In genomic region chr13:54800206-54800605, GRCm38 (mm10) we compare ENCODE assay signal across 23 mouse cellular contexts. TPM values are rescaled to one million over a fixed set of nuclear protein-coding genes. Genes with fewer than 3 reads are reported as not detected.
DNase-seq lines count a peak whose midpoint lies in the region; ATAC-seq and TF ChIP-seq lines count a peak whose summit lies in the region.
"Had no signal": no experiment of that assay in that cellular context is flagged by ENCODE, and none has a peak within 500 bp of the region (broad histone marks: within the 10 kb centered on the region; RNA-seq: fewer than 3 reads in every experiment).

No protein-coding gene starts in this region.

- no peak overlapping the region for H3K4me3 ChIP-seq in embryonic facial prominence, embryonic 14.5 days (ENCODE audit: low read depth, low read length)
- no peak overlapping the region for H3K4me3 ChIP-seq in embryonic facial prominence, embryonic 10.5 days
- H3K4me3 ChIP-seq in heart, embryonic 14.5 days (ENCODE audit: control insufficient read depth in 1 of 2, insufficient read depth in 1 of 2, low read depth in 1 of 2, low read length in 2 of 2), result no peak overlapping the region
- no peak overlapping the region for H3K4me3 ChIP-seq in lung, embryonic 14.5 days (ENCODE audit: low read depth, low read length)
- H3K4me3 ChIP-seq: hindbrain, embryonic 13.5 days; limb, embryonic 10.5 days; liver, embryonic 15.5 days; neural tube, embryonic 15.5 days; stomach, embryonic 15.5 days had no signal

- no peaks in the 10 kb centered on the region for H3K4me1 ChIP-seq in embryonic facial prominence, embryonic 14.5 days (ENCODE audit: control insufficient read depth, insufficient read depth, low read length)
- no peaks in the 10 kb centered on the region for H3K4me1 ChIP-seq in embryonic facial prominence, embryonic 10.5 days
- H3K4me1 ChIP-seq in heart, embryonic 14.5 days (ENCODE audit: control insufficient read depth in 2 of 2, insufficient read depth in 2 of 2, low read length in 2 of 2), result 0 out of 4 replicates have a peak, but pooled peaks cover 0 to 2% of the 10 kb centered on the region in 2 experiments
- H3K4me1 ChIP-seq in lung, embryonic 14.5 days (ENCODE audit: insufficient read depth), result no peaks in the 10 kb centered on the region
- H3K4me1 ChIP-seq: hindbrain, embryonic 13.5 days; limb, embryonic 10.5 days; liver, embryonic 15.5 days; neural tube, embryonic 15.5 days had no signal

- 49% methylated on average over 4 of the region's 4 CpGs for WGBS in embryonic facial prominence, embryonic 14.5 days
- 76% methylated on average over 4 of the region's 4 CpGs for WGBS in embryonic facial prominence, embryonic 10.5 days
- 75% methylated on average over 4 of the region's 4 CpGs for WGBS in heart, embryonic 14.5 days
- 43% methylated on average over 4 of the region's 4 CpGs for WGBS in lung, embryonic 14.5 days

- no peaks in the 10 kb centered on the region for H3K36me3 ChIP-seq in embryonic facial prominence, embryonic 14.5 days (ENCODE audit: control insufficient read depth, insufficient read depth, low read length)
- H3K36me3 ChIP-seq in embryonic facial prominence, embryonic 10.5 days (replicated peaks), result no peaks in the 10 kb centered on the region
- no peaks in the 10 kb centered on the region for H3K36me3 ChIP-seq in heart, embryonic 14.5 days (ENCODE audit: control insufficient read depth, insufficient read depth, low read length)
- no peaks in the 10 kb centered on the region for H3K36me3 ChIP-seq in lung, embryonic 14.5 days (ENCODE audit: insufficient read depth)
- H3K36me3 ChIP-seq: heart, embryonic 13.5 days; hindbrain, embryonic 13.5 days; limb, embryonic 10.5 days; liver, embryonic 15.5 days; neural tube, embryonic 15.5 days; stomach, embryonic 15.5 days had no signal

- no peaks in the 10 kb centered on the region for H3K9me3 ChIP-seq in embryonic facial prominence, embryonic 14.5 days (ENCODE audit: control insufficient read depth, low read length)
- H3K9me3 ChIP-seq in embryonic facial prominence, embryonic 10.5 days, result no peaks in the 10 kb centered on the region
- no peaks in the 10 kb centered on the region for H3K9me3 ChIP-seq in heart, embryonic 14.5 days (ENCODE audit: control insufficient read depth, low read length)
- no peaks in the 10 kb centered on the region for H3K9me3 ChIP-seq in lung, embryonic 14.5 days (ENCODE audit: low read depth, low read length)
- H3K9me3 ChIP-seq: heart, embryonic 13.5 days; hindbrain, embryonic 13.5 days; limb, embryonic 10.5 days; liver, embryonic 15.5 days; neural tube, embryonic 15.5 days; stomach, embryonic 15.5 days had no signal

- ATAC-seq in embryonic facial prominence, embryonic 14.5 days (ENCODE audit: low read depth), result no peak
- no peak for ATAC-seq in heart, embryonic 14.5 days (ENCODE audit: insufficient number of reproducible peaks, insufficient read depth, low FRiP score, low read depth)
- ATAC-seq in lung, embryonic 14.5 days (ENCODE audit: insufficient read depth), result no peak

- H3K9ac ChIP-seq in embryonic facial prominence, embryonic 14.5 days (ENCODE audit: low read depth, low read length), result no peak overlapping the region
- H3K9ac ChIP-seq in heart, embryonic 14.5 days (ENCODE audit: low read length), result no peak overlapping the region
- H3K9ac ChIP-seq in lung, embryonic 14.5 days, result no peak overlapping the region
- H3K9ac ChIP-seq: heart, embryonic 13.5 days; hindbrain, embryonic 13.5 days; liver, embryonic 15.5 days; neural tube, embryonic 15.5 days; stomach, embryonic 15.5 days had no signal

- intact Hi-C loops in heart, postnatal 10 days (cut with DNase I), result no loop called here

- peaks cover 6% of the 10 kb centered on the region; the same call in 1 of the 2 replicates for H3K27me3 ChIP-seq in embryonic facial prominence, embryonic 14.5 days (replicated peaks; ENCODE audit: control insufficient read depth, insufficient read depth, low read length)
- H3K27me3 ChIP-seq in embryonic facial prominence, embryonic 10.5 days (replicated peaks; ENCODE audit: low read depth, poor library complexity, severe bottlenecking), result peaks cover 54% of the 10 kb centered on the region
- peaks cover 23% of the 10 kb centered on the region for H3K27me3 ChIP-seq in heart, embryonic 14.5 days (ENCODE audit: control insufficient read depth, insufficient read depth, low read length)
- H3K27me3 ChIP-seq in lung, embryonic 14.5 days (ENCODE audit: insufficient read depth, low read length), result no peaks in the 10 kb centered on the region; the same call in 1 of the 2 replicates
- H3K27me3 ChIP-seq: stomach, embryonic 15.5 days had no signal

- H3K27ac ChIP-seq in embryonic facial prominence, embryonic 14.5 days (replicated peaks; ENCODE audit: low read depth, low read length), result no peak overlapping the region
- no peak overlapping the region for H3K27ac ChIP-seq in embryonic facial prominence, embryonic 10.5 days (replicated peaks)
- no peak overlapping the region for H3K27ac ChIP-seq in heart, embryonic 14.5 days (replicated peaks in 1 of 2; ENCODE audit: control insufficient read depth in 1 of 2, insufficient read depth in 1 of 2, low read depth in 2 of 2, low read length in 2 of 2)
- H3K27ac ChIP-seq in lung, embryonic 14.5 days (ENCODE audit: low read depth), result no peak overlapping the region
- H3K27ac ChIP-seq: heart, embryonic 13.5 days; hindbrain, embryonic 13.5 days; limb, embryonic 10.5 days; liver, embryonic 15.5 days; macrophage; neural tube, embryonic 15.5 days; stomach, embryonic 15.5 days had no signal

- DNase-seq in embryonic facial prominence, embryonic 14.5 days (ENCODE audit: low spot score), result peak; percentile 43
- no peak for DNase-seq in embryonic facial prominence, embryonic 10.5 days (ENCODE audit: low spot score)
- no peak for DNase-seq in heart, postnatal 10 days
- peak; percentile 26 for DNase-seq in lung, embryonic 14.5 days
- no peak for DNase-seq in lung, postnatal 25 days (ENCODE audit: low spot score)

- TF ChIP-seq CTCF in lung, embryonic 14.5 days (IDR thresholded peaks at IDR 0.05; ENCODE audit: low read depth), result no peak

- no peak overlapping the region for H3K4me2 ChIP-seq in embryonic facial prominence, embryonic 14.5 days (ENCODE audit: low read depth, low read length)
- peak overlapping the region; percentile 60; the same call in 1 of the 2 replicates for H3K4me2 ChIP-seq in heart, embryonic 14.5 days (ENCODE audit: low read length)
- H3K4me2 ChIP-seq in lung, embryonic 14.5 days, result no peak overlapping the region
- H3K4me2 ChIP-seq: hindbrain, embryonic 13.5 days; liver, embryonic 15.5 days had no signal

RNA-seq across cellular contexts. Expression of gene Tspan17, which starts 11.0 kb away (rescaled TPM):
- 8.9 and 13.0 TPM in 2 replicates for polyA plus RNA-seq in embryonic facial prominence, embryonic 14.5 days (2014; fragmentation: Nextera tagmentation; extraction: Ambion mirVana)
- polyA plus RNA-seq in embryonic facial prominence, embryonic 10.5 days (2016; fragmentation: Nextera tagmentation; extraction: Ambion mirVana), result 9.7 and 10.9 TPM in 2 replicates
- polyA plus RNA-seq in heart, embryonic 14.5 days (2014; fragmentation: Nextera tagmentation; extraction: Ambion mirVana), result 3.5 and 4.2 TPM in 2 replicates
- total RNA-seq in heart, postnatal 10 days (2021), result 10 to 100 TPM in 1 of 2 experiments, 1 to 10 TPM in 1; 10.0 to 14.3 TPM
- 6.5 and 8.7 TPM in 2 replicates for polyA plus RNA-seq in lung, embryonic 14.5 days (2014; fragmentation: Nextera tagmentation; extraction: Ambion mirVana)

RNA-seq across cellular contexts. Expression of gene Eif4e1b, which starts 16.4 kb away (rescaled TPM):
- polyA plus RNA-seq in embryonic facial prominence, embryonic 14.5 days (2014; fragmentation: Nextera tagmentation; extraction: Ambion mirVana), result not detected in 2 replicates
- polyA plus RNA-seq in embryonic facial prominence, embryonic 10.5 days (2016; fragmentation: Nextera tagmentation; extraction: Ambion mirVana), result not detected in 2 replicates
- not detected in 2 replicates for polyA plus RNA-seq in heart, embryonic 14.5 days (2014; fragmentation: Nextera tagmentation; extraction: Ambion mirVana)
- total RNA-seq in heart, postnatal 10 days (2021), result not detected
- polyA plus RNA-seq in lung, embryonic 14.5 days (2014; fragmentation: Nextera tagmentation; extraction: Ambion mirVana), result not detected in 2 replicates
- total RNA-seq: heart, postnatal 36 days; layer of hippocampus, postnatal 10 days; left cerebral cortex, adult 8-10 months; MEL; midbrain, postnatal 0 days had no signal
- polyA plus RNA-seq: C2C12; forebrain, embryonic 16.5 days; gonadal fat pad, adult 2 months; heart, embryonic 13.5 days; hindbrain, embryonic 13.5 days; large intestine, adult 2 months; limb, embryonic 10.5 days; liver, embryonic 15.5 days; lung, embryonic 16.5 days; macrophage; midbrain, postnatal 0 days; neural tube, embryonic 15.5 days; stomach, embryonic 15.5 days had no signal

RNA-seq across cellular contexts. Expression of gene Sncb, which starts 33.8 kb away (rescaled TPM):
- 0.90 and 1.3 TPM in 2 replicates for polyA plus RNA-seq in embryonic facial prominence, embryonic 14.5 days (2014; fragmentation: Nextera tagmentation; extraction: Ambion mirVana)
- polyA plus RNA-seq in embryonic facial prominence, embryonic 10.5 days (2016; fragmentation: Nextera tagmentation; extraction: Ambion mirVana), result 0.79 and 1.3 TPM in 2 replicates
- polyA plus RNA-seq in heart, embryonic 14.5 days (2014; fragmentation: Nextera tagmentation; extraction: Ambion mirVana), result not detected in 2 replicates
- not detected for total RNA-seq in heart, postnatal 10 days (2021)
- polyA plus RNA-seq in lung, embryonic 14.5 days (2014; fragmentation: Nextera tagmentation; extraction: Ambion mirVana), result not detected in 2 replicates
- total RNA-seq: heart, postnatal 36 days; MEL had no signal
- polyA plus RNA-seq: C2C12; gonadal fat pad, adult 2 months; heart, embryonic 13.5 days; limb, embryonic 10.5 days; liver, embryonic 15.5 days; lung, embryonic 16.5 days; macrophage had no signal

RNA-seq across cellular contexts. Expression of gene Gprin1, which starts 50.5 kb away (rescaled TPM):
- polyA plus RNA-seq in embryonic facial prominence, embryonic 14.5 days (2014; fragmentation: Nextera tagmentation; extraction: Ambion mirVana), result 1.4 TPM in 2 replicates
- 0.66 and 0.94 TPM in 2 replicates for polyA plus RNA-seq in embryonic facial prominence, embryonic 10.5 days (2016; fragmentation: Nextera tagmentation; extraction: Ambion mirVana)
- polyA plus RNA-seq in heart, embryonic 14.5 days (2014; fragmentation: Nextera tagmentation; extraction: Ambion mirVana), result 0.08 and 0.12 TPM in 2 replicates
- under 1 TPM; 0.05 to 0.10 TPM for total RNA-seq in heart, postnatal 10 days (2021)
- polyA plus RNA-seq in lung, embryonic 14.5 days (2014; fragmentation: Nextera tagmentation; extraction: Ambion mirVana), result 0.34 and 0.53 TPM in 2 replicates
- total RNA-seq: heart, postnatal 36 days; MEL had no signal
- polyA plus RNA-seq: heart, embryonic 13.5 days; macrophage had no signal

Comparison
In these comparisons a context has a peak if more than half of its experiments do, and no peak if none do; other contexts are left out.
1. DNase-seq: peak in embryonic facial prominence, embryonic 14.5 days (single experiment) and lung, embryonic 14.5 days (single experiment); none in embryonic facial prominence, embryonic 10.5 days (single experiment), heart, postnatal 10 days (0 of 2) and lung, postnatal 25 days (single experiment).